Mouse (Mus musculus) hematopoietic multipotent progenitor cell, adult 10-12 weeks (in vitro differentiated cells): ENCODE results near the gene Vgll3. TPM values are rescaled to one million over a fixed set of nuclear protein-coding genes. Genes with fewer than 3 reads are reported as not detected.

Experiments
- polyA plus RNA-seq: library from polyadenylated mRNA; stranded (reverse); fragments of >175 nt; gene quantifications from 2 replicates; pipeline ENCODE4 v1.2.3, GENCODE M21; 2012; ENCODE audit warnings: low replicate concordance

The Vgll3 gene
- not detected in 2 replicates for polyA plus RNA-seq

DNA sequence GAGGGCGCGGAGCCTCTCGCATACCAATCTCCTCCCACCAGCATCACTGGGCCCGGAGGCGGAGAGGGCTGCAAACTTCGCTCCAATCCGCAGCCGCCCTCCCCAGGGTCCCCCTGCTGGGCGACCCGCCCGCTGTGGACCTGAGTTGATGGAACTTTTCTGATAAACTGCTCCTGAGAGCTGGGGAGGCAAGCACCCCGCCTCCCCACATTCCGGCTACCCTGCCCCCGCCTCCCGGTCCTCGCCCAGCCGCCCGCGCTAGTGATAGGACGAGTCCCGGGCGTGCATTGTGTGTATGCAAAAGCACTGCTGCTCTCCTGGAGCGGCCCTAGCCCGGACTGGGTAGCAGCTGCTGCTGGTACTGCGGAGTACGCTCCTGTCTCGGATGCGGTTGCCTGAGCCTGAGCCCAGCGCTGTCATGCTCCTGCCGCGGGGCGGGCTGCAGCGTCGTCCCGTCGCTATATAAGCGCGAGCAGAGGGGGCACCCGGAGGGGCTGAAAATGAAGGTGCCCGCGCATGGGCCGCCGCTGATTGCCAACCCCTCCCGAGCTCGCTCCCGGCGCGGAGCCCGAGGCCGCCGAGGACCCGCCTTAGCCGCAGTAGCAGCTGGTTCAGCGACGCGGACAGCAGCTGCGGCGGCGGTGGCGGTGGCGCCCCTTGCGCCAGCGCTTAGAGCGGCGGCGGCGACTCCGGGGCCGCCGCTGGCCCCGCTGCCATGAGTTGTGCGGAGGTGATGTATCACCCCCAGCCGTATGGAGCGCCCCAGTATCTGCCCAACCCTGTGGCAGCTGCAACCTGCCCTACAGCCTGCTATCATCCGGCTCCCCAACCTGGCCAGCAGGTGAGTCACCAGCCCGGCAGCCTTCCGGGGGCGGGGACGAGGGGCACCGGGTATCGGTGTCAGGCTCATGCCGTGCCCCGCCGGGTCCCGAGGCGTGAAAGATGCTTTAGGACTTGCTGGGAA lies at the start of gene Vgll3:
Vgll3 (plus strand) TSS at position 340 of the 964 bp plus-strand sequence.

